Mouse (Mus musculus) bone marrow macrophage, adult 2 months (primary cell): ENCODE measurements around the gene Soat2.

Experiments
- CTCF ChIP-seq: IDR thresholded peaks from 2 replicates; pipeline ENCODE4 v1.5.1; 2012; ENCODE audit warnings: low read depth, mild to moderate bottlenecking, low read length, moderate library complexity
- POLR2A ChIP-seq: IDR thresholded peaks from 2 replicates; pipeline ENCODE4 v1.6.1; 2012; ENCODE audit warnings: mild to moderate bottlenecking, low read depth, low read length, borderline replicate concordance

GRCm38 (mm10) chr15:102118591-102118990 is 31.7 kb upstream of the Soat2 start:
- TF ChIP-seq CTCF = no peak
- no peak for TF ChIP-seq POLR2A
